Mouse (Mus musculus) cerebellum, adult 11 months (tissue): ENCODE results near the gene Jak3.
"Not testable (repeated sequence)": the region's sequence is repeated elsewhere in the genome, so short reads cannot be mapped to it uniquely, and the experiment has no call there.

Experiments used
- DNase-seq: peaks from one replicate; pipeline ENCODE4 v3.0.0; 2022

Jak3 gene

GRCm38 (mm10) chr8:71689028-71689427, 12.9 kb downstream of the Jak3 start, which contains the start of gene Insl3:
TSS of gene Insl3 (plus strand) at chr8:71689214.
- DNase-seq: no peak

GRCm38 (mm10) chr8:71692509-71692908, 16.4 kb downstream of the Jak3 start:
- DNase-seq: no peak

- no peak for DNase-seq
Observed at GRCm38 (mm10) chr8:71693166-71694041, 17.3 kb downstream of the Jak3 start.

- DNase-seq: not testable (repeated sequence)
Observed at GRCm38 (mm10) chr8:71695456-71695855, 19.4 kb downstream of the Jak3 start.

- DNase-seq: no peak
Observed at GRCm38 (mm10) chr8:71700493-71701269, 24.6 kb downstream of the Jak3 start.

- no peak for DNase-seq
Observed at GRCm38 (mm10) chr8:71701414-71702086, 25.5 kb downstream of the Jak3 start, which contains the start of gene B3gnt3. TSS of gene B3gnt3 (minus strand) at chr8:71701789.

- DNase-seq: no peak
Observed at GRCm38 (mm10) chr8:71702087-71702432, 26.0 kb downstream of the Jak3 start.

GRCm38 (mm10) chr8:71702923-71703322, 26.8 kb downstream of the Jak3 start:
- no peak for DNase-seq

- DNase-seq: not testable (repeated sequence)
Observed at GRCm38 (mm10) chr8:71703400-71703799, 27.3 kb downstream of the Jak3 start.

GRCm38 (mm10) chr8:71707874-71708273, 31.8 kb downstream of the Jak3 start:
- no peak for DNase-seq

- DNase-seq: no peak
Observed at GRCm38 (mm10) chr8:71709134-71709799, 33.2 kb downstream of the Jak3 start.

- DNase-seq: peak; percentile 93
Observed at GRCm38 (mm10) chr8:71709800-71710446, 33.8 kb downstream of the Jak3 start.

GRCm38 (mm10) chr8:71711574-71711973, 35.5 kb downstream of the Jak3 start:
- no peak for DNase-seq

GRCm38 (mm10) chr8:71715531-71715930, 39.4 kb downstream of the Jak3 start:
- DNase-seq: no peak

GRCm38 (mm10) chr8:71716561-71717053, 40.5 kb downstream of the Jak3 start:
- DNase-seq: no peak

GRCm38 (mm10) chr8:71717096-71717495, 41.0 kb downstream of the Jak3 start:
- DNase-seq: no peak

- DNase-seq: no peak
Observed at GRCm38 (mm10) chr8:71718252-71718651, 42.2 kb downstream of the Jak3 start.

- no peak for DNase-seq
Observed at GRCm38 (mm10) chr8:71719218-71719617, 43.1 kb downstream of the Jak3 start.

- no peak for DNase-seq
Observed at GRCm38 (mm10) chr8:71719928-71720457, 43.9 kb downstream of the Jak3 start.

GRCm38 (mm10) chr8:71723047-71723551, 47.0 kb downstream of the Jak3 start:
- no peak for DNase-seq

GRCm38 (mm10) chr8:71724389-71724788, 48.3 kb downstream of the Jak3 start:
- no peak for DNase-seq
